Mouse (Mus musculus): ENCODE results near the gene Rfx8. TPM values are rescaled to one million over a fixed set of nuclear protein-coding genes. Genes with fewer than 3 reads are reported as not detected.

Rfx8 gene
- polyA plus RNA-seq, 1 experiment from 2014 or later = 0.31 TPM

- no peak for DNase-seq (ENCODE audit: low spot score)
These were observed 70.9 kb downstream of the Rfx8 start for GRCm38 (mm10) chr1:39649691-39650434.

GRCm38 (mm10) chr1:39648584-39648983 is 72.2 kb downstream of the Rfx8 start:
- DNase-seq (ENCODE audit: low spot score) = no peak

GRCm38 (mm10) chr1:39645905-39646759 is 74.7 kb downstream of the Rfx8 start:
- DNase-seq (ENCODE audit: low spot score) = no peak

GRCm38 (mm10) chr1:39644333-39644732 is 76.5 kb downstream of the Rfx8 start:
- no peak for DNase-seq (ENCODE audit: low spot score)

- no peak for DNase-seq (ENCODE audit: low spot score)
These were observed 79.1 kb downstream of the Rfx8 start for GRCm38 (mm10) chr1:39641667-39642066.

GRCm38 (mm10) chr1:39637139-39637538 is 83.7 kb downstream of the Rfx8 start:
- DNase-seq (ENCODE audit: low spot score) = no peak

GRCm38 (mm10) chr1:39636660-39637059 is 84.1 kb downstream of the Rfx8 start:
- no peak for DNase-seq (ENCODE audit: low spot score)

- no peak for DNase-seq (ENCODE audit: low spot score)
These were observed 84.6 kb downstream of the Rfx8 start for GRCm38 (mm10) chr1:39636196-39636595.

GRCm38 (mm10) chr1:39628606-39629005 is 92.2 kb downstream of the Rfx8 start:
- DNase-seq (ENCODE audit: low spot score) = no peak

- DNase-seq (ENCODE audit: low spot score) = no peak
These were observed 95.3 kb downstream of the Rfx8 start for GRCm38 (mm10) chr1:39625491-39625890.

GRCm38 (mm10) chr1:39623729-39624128 is 97.1 kb downstream of the Rfx8 start:
- no peak for DNase-seq (ENCODE audit: low spot score)

GRCm38 (mm10) chr1:39623106-39623505 is 97.7 kb downstream of the Rfx8 start:
- no peak for DNase-seq (ENCODE audit: low spot score)

GRCm38 (mm10) chr1:39618524-39618923 is 102.3 kb downstream of the Rfx8 start:
- DNase-seq (ENCODE audit: low spot score) = no peak

GRCm38 (mm10) chr1:39615526-39615925 is 105.3 kb downstream of the Rfx8 start:
- DNase-seq (ENCODE audit: low spot score) = no peak

Other genes starting within 250 kb of the Rfx8 start
- 5.9 and 7.4 TPM in 2 replicates for gene Tbc1d8, start 242.2 kb downstream of the Rfx8 start, polyA plus RNA-seq (2015; fragmentation: Nextera tagmentation; extraction: Ambion mirVana)
- 24.3 and 24.6 TPM in 2 replicates for gene Cnot11, start 186.0 kb downstream of the Rfx8 start, polyA plus RNA-seq (2015; fragmentation: Nextera tagmentation; extraction: Ambion mirVana)
- gene Rnf149, start 143.6 kb downstream of the Rfx8 start, polyA plus RNA-seq (2015; fragmentation: Nextera tagmentation; extraction: Ambion mirVana) = 10.6 and 18.3 TPM in 2 replicates
- gene Creg2, start 69.5 kb downstream of the Rfx8 start, polyA plus RNA-seq (2015; fragmentation: Nextera tagmentation; extraction: Ambion mirVana) = 0.21 and 0.34 TPM in 2 replicates
- not detected in 2 replicates for gene Gm3646, start 84.3 kb upstream of the Rfx8 start, polyA plus RNA-seq (2015; fragmentation: Nextera tagmentation; extraction: Ambion mirVana)
- gene Map4k4, start 179.9 kb upstream of the Rfx8 start, polyA plus RNA-seq (2015; fragmentation: Nextera tagmentation; extraction: Ambion mirVana) = 19.7 and 32.0 TPM in 2 replicates

All from thymus, postnatal 0 days (tissue).